8 mouse cellular contexts compared by ENCODE assay signal in the genomic region with DNA sequence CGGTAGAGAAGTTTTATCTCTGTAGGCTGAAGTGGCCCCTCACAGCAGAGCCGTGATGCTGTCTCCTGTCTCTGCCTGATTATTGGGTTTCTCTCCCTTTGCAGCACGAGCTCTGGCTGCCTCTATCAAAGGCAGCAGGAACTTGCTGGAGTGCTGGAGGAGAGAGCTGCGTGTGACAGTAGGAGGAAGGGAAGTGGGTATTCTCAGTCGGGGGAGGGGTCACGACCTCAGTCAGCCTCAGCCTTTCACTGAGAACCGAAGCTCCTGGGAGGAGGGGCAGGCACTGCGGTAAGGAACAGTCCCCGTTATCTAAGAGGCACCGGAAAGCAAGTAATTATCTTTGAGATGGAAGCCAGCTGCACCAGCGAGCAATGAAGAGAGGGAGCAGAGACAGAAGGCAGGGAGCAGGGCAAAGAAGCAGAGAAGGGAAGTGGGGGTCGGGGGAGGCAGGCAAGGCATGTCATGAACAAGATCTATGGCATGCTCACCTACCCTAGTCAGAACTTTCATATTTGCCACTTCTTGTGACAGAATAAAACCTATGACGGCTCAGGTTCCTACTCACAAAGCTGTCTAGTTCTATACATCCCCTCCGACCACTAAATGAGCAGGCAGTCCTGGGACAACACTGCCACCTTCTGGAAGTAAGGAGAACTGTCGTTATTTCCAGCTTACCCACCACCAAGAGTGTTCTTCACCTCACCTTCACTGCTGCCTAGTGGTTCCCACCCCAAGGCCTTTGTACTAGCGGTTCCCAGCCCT.
DNase-seq lines count a peak whose midpoint lies in the region; ATAC-seq and TF ChIP-seq lines count a peak whose summit lies in the region.

No protein-coding gene starts in this region.

- H3K4me3 ChIP-seq in bone marrow, adult 2 months (replicated peaks; ENCODE audit: control insufficient read depth, low read depth, low read length) = peak overlapping the region; percentile 50
- peak overlapping the region; percentile 42 for H3K4me3 ChIP-seq in forebrain, embryonic 10.5 days
- H3K4me3 ChIP-seq in hindbrain, embryonic 16.5 days (ENCODE audit: low read length) = peak overlapping the region; percentile 26
- H3K4me3 ChIP-seq in myocyte = no peak overlapping the region

- WGBS in bone marrow, adult 2 months = under 1% methylated on average over 16 of the region's 16 CpGs
- 5% methylated on average over 16 of the region's 16 CpGs for WGBS in forebrain, embryonic 10.5 days
- WGBS in hindbrain, embryonic 16.5 days = 5% methylated on average over 16 of the region's 16 CpGs

- H3K9ac ChIP-seq in hindbrain, embryonic 16.5 days (ENCODE audit: low read depth, low read length) = peak overlapping the region; percentile 24

- DNase-seq in heart, adult 18-20 months = peak; percentile 46 to 65
- DNase-seq in heart, adult 9 months (ENCODE audit: low spot score in 2 of 2) = no peak
- peak; percentile 61 for DNase-seq in forebrain, embryonic 10.5 days (ENCODE audit: extremely low spot score, low spot score)
- DNase-seq in liver = peak; percentile 81
- DNase-seq in thymus, postnatal 14 days = peak; percentile 83

- TF ChIP-seq CTCF in bone marrow, adult 2 months (IDR thresholded peaks at IDR 0.05; ENCODE audit: control insufficient read depth, insufficient read depth, low read length) = peak; percentile 82

- H3K27me3 ChIP-seq in forebrain, embryonic 10.5 days (ENCODE audit: poor library complexity, severe bottlenecking) = 0 out of 2 replicates have a peak, but pooled peaks cover 5% of the 10 kb centered on the region
- H3K27me3 ChIP-seq in hindbrain, embryonic 16.5 days (replicated peaks; ENCODE audit: control insufficient read depth, insufficient read depth, low read length) = no peaks in the 10 kb centered on the region
- H3K27me3 ChIP-seq in myocyte (ENCODE audit: control insufficient read depth, insufficient read depth, insufficient read length) = no peaks in the 10 kb centered on the region

- H3K4me2 ChIP-seq in hindbrain, embryonic 16.5 days (ENCODE audit: low read length) = peak overlapping the region; percentile 61
- H3K4me2 ChIP-seq in myocyte (ENCODE audit: low read depth) = peak overlapping the region; percentile 80

- H3K79me2 ChIP-seq in myocyte (ENCODE audit: control insufficient read depth, insufficient read depth) = no peaks in the 10 kb centered on the region

- peak overlapping the region; percentile 51 for H3K27ac ChIP-seq in bone marrow, adult 2 months (ENCODE audit: control insufficient read depth, insufficient read depth, low read depth, low read length, poor library complexity)
- H3K27ac ChIP-seq in forebrain, embryonic 10.5 days = peak overlapping the region; percentile 76
- H3K27ac ChIP-seq in hindbrain, embryonic 16.5 days (ENCODE audit: low read depth, low read length) = peak overlapping the region; percentile 53; the same call in 1 of the 2 replicates

- H3K36me3 ChIP-seq in forebrain, embryonic 10.5 days (replicated peaks) = no peaks in the 10 kb centered on the region
- no peaks in the 10 kb centered on the region for H3K36me3 ChIP-seq in hindbrain, embryonic 16.5 days (ENCODE audit: control insufficient read depth, insufficient read depth, low read length)
- H3K36me3 ChIP-seq in myocyte (ENCODE audit: control insufficient read depth, insufficient read depth) = no peaks in the 10 kb centered on the region

- peak; percentile 85 for ATAC-seq in hindbrain, embryonic 16.5 days

- no peak overlapping the region for H3ac ChIP-seq in myocyte (ENCODE audit: control insufficient read depth, insufficient read length)

- no peaks in the 10 kb centered on the region for H3K9me3 ChIP-seq in forebrain, embryonic 10.5 days
- H3K9me3 ChIP-seq in hindbrain, embryonic 16.5 days (ENCODE audit: control insufficient read depth, low read length) = no peaks in the 10 kb centered on the region

- H3K4me1 ChIP-seq in bone marrow, adult 2 months (ENCODE audit: control insufficient read depth, insufficient read depth, low read length) = peaks cover 9% of the 10 kb centered on the region
- H3K4me1 ChIP-seq in forebrain, embryonic 10.5 days = peaks cover 34% of the 10 kb centered on the region
- peaks cover 7% of the 10 kb centered on the region for H3K4me1 ChIP-seq in hindbrain, embryonic 16.5 days (ENCODE audit: control insufficient read depth, insufficient read depth, low read depth, low read length)

- TF ChIP-seq POLR2A in bone marrow, adult 2 months (IDR thresholded peaks at IDR 0.05; ENCODE audit: borderline replicate concordance, control insufficient read depth, low read depth, low read length) = no peak
- no peak for TF ChIP-seq POLR2A in myocyte (IDR thresholded peaks at IDR 0.05; ENCODE audit: insufficient read length, low read depth)

TF ChIP-seq in myocyte, 11 proteins besides CTCF, POLR2A, EP300 and RAD21:
- TF ChIP-seq TCF12 (IDR thresholded peaks at IDR 0.05; ENCODE audit: insufficient read depth, poor library complexity, severe bottlenecking) (no peak), MAX (IDR thresholded peaks at IDR 0.05; ENCODE audit: low read depth) (no peak), POLR2AphosphoS2 (IDR thresholded peaks at IDR 0.05; ENCODE audit: insufficient read length, low read depth) (no peak), E2F4 (IDR thresholded peaks at IDR 0.05; ENCODE audit: insufficient read depth) (no peak), MYOD1 (IDR thresholded peaks at IDR 0.05; ENCODE audit: control insufficient read depth in 1 of 3, insufficient read length in 2 of 3, low read depth in 2 of 3) (no peak), MYOG (IDR thresholded peaks at IDR 0.05; ENCODE audit: control insufficient read depth in 1 of 3, insufficient read depth in 1 of 3, insufficient read length in 2 of 3, low read depth in 2 of 3) (no peak), SRF (IDR thresholded peaks at IDR 0.05; ENCODE audit: control insufficient read depth, insufficient read length, low read depth) (no peak), REST (IDR thresholded peaks at IDR 0.05; ENCODE audit: insufficient read depth, insufficient read length) (no peak), USF1 (IDR thresholded peaks at IDR 0.05; ENCODE audit: low read depth) (no peak), CEBPB (IDR thresholded peaks at IDR 0.05; ENCODE audit: insufficient read depth, poor library complexity, severe bottlenecking) (no peak), TCF3 (IDR thresholded peaks at IDR 0.05; ENCODE audit: insufficient read length, low read depth) (no peak)

Comparison
In these comparisons a context has a peak if more than half of its experiments do, and no peak if none do; other contexts are left out.
1. DNase-seq: peak in heart, adult 18-20 months (2 of 2), forebrain, embryonic 10.5 days (single experiment), liver (single experiment) and thymus, postnatal 14 days (single experiment); none in heart, adult 9 months (0 of 2).
2. Peak in every context shown above with its lines, with median percentiles within 50 percentile points of each other: H3K27ac ChIP-seq.